In the genomic region with DNA sequence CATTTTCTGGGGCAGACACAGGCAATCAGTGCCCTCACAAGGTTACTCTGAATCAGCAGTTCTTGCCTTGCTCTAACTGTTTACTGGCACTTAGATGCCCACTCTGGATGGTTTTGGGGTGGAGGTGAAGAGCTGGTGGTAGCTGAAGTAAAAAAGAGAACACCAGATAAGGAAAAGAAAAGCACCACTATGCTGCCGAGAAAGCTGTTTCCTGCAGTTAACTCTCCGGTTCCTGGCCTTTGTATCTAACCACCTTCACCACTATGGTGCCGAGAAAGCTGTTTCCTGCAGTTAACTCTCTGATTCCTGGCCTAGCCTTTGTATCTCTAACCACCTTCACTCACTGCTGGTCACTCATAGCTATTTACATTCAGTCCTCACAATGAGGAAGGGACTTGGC, we compare ENCODE assay signal across 33 mouse cellular contexts. TPM values are rescaled to one million over a fixed set of nuclear protein-coding genes. Genes with fewer than 3 reads are reported as not detected.
DNase-seq lines count a peak whose midpoint lies in the region; ATAC-seq and TF ChIP-seq lines count a peak whose summit lies in the region.
"Had no signal": no experiment of that assay in that cellular context is flagged by ENCODE, and none has a peak within 500 bp of the region (broad histone marks: within the 10 kb centered on the region; RNA-seq: fewer than 3 reads in every experiment).

No protein-coding gene starts in this region.

- H3K4me1 ChIP-seq in liver, postnatal 0 days (ENCODE audit: insufficient read depth) = 0 out of 2 replicates have a peak, but pooled peaks cover 2% of the 10 kb centered on the region
- no peaks in the 10 kb centered on the region for H3K4me1 ChIP-seq in liver, embryonic 12.5 days
- H3K4me1 ChIP-seq: heart, embryonic 15.5 days; hindbrain, embryonic 12.5 days; intestine, embryonic 15.5 days; liver, embryonic 15.5 days; lung, embryonic 15.5 days; midbrain, embryonic 12.5 days; neural tube, embryonic 13.5 days had no signal

- H3K9ac ChIP-seq in liver, postnatal 0 days (replicated peaks) = no peak overlapping the region
- no peak overlapping the region for H3K9ac ChIP-seq in liver, embryonic 12.5 days
- H3K9ac ChIP-seq: heart, embryonic 15.5 days; hindbrain, embryonic 12.5 days; intestine, embryonic 15.5 days; liver, embryonic 15.5 days; lung, embryonic 15.5 days; midbrain, embryonic 12.5 days; neural tube, embryonic 13.5 days had no signal

- H3K4me2 ChIP-seq in liver, postnatal 0 days (ENCODE audit: low read depth, low read length) = no peak overlapping the region
- H3K4me2 ChIP-seq in liver, embryonic 12.5 days = no peak overlapping the region
- H3K4me2 ChIP-seq: heart, embryonic 15.5 days; hindbrain, embryonic 12.5 days; intestine, embryonic 15.5 days; liver, embryonic 15.5 days; lung, embryonic 15.5 days; midbrain, embryonic 12.5 days; neural tube, embryonic 13.5 days had no signal

- no peak for DNase-seq in liver, postnatal 0 days
- DNase-seq in thymus, postnatal 25 days = peak; percentile 3
- no peak for DNase-seq in thymus, postnatal 36 days
- DNase-seq in gastrocnemius, adult 18-20 months (ENCODE audit: low spot score) = no peak
- DNase-seq in layer of hippocampus, postnatal 10 days (ENCODE audit: low spot score in 2 of 2) = no peak
- DNase-seq: adrenal gland, postnatal 36 days; B cell, adult 2 months; cerebellum, adult 2 months; cerebellum, postnatal 14 days; gastrocnemius, postnatal 25 days; heart, adult 18-20 months; kidney, adult 2 months; kidney, postnatal 36 days; left cerebral cortex, postnatal 4 days; lung, postnatal 4 days; right cerebral cortex, postnatal 4 days; thymus, adult 18-20 months had no signal

- no peak for TF ChIP-seq CTCF in liver, postnatal 0 days (IDR thresholded peaks at IDR 0.05; ENCODE audit: low read depth)

- H3K4me3 ChIP-seq in liver, postnatal 0 days (ENCODE audit: low read depth, low read length) = no peak overlapping the region
- H3K4me3 ChIP-seq in liver, embryonic 12.5 days = no peak overlapping the region
- H3K4me3 ChIP-seq: heart, embryonic 15.5 days; hindbrain, embryonic 12.5 days; intestine, embryonic 15.5 days; layer of hippocampus, adult 2 months; liver, embryonic 15.5 days; lung, embryonic 15.5 days; midbrain, embryonic 12.5 days; myocyte; neural tube, embryonic 13.5 days had no signal

- no peak for ATAC-seq in liver, postnatal 0 days
- ATAC-seq in liver, embryonic 12.5 days = no peak
- ATAC-seq in common myeloid progenitor, adult 5-6 weeks (replicated peaks; ENCODE audit: low read depth, poor library complexity, severe bottlenecking) = peak; percentile 90
- ATAC-seq: forebrain, embryonic 14.5 days; hindbrain, postnatal 0 days; intestine, embryonic 15.5 days; Patski had no signal

- 22% methylated on average over 3 of the region's 3 CpGs for WGBS in liver, postnatal 0 days (ENCODE audit: insufficient replicate concordance)
- WGBS in liver, embryonic 12.5 days (ENCODE audit: insufficient replicate concordance) = 14% methylated on average over 3 of the region's 3 CpGs

- no peak overlapping the region for H3K27ac ChIP-seq in liver, postnatal 0 days (ENCODE audit: low read depth)
- no peak overlapping the region for H3K27ac ChIP-seq in liver, embryonic 12.5 days
- H3K27ac ChIP-seq: heart, embryonic 15.5 days; hindbrain, embryonic 12.5 days; hindbrain, postnatal 0 days; intestine, embryonic 15.5 days; layer of hippocampus, adult 2 months; liver, embryonic 15.5 days; lung, embryonic 15.5 days; midbrain, embryonic 12.5 days; neural tube, embryonic 13.5 days; stomach, postnatal 0 days had no signal

- peak; percentile 53; the same call in 1 of the 2 replicates for TF ChIP-seq EP300 in liver, postnatal 0 days (IDR thresholded peaks at IDR 0.05; ENCODE audit: low read depth)

- peaks cover 64% of the 10 kb centered on the region for H3K36me3 ChIP-seq in liver, postnatal 0 days (replicated peaks; ENCODE audit: insufficient read depth, low read length)
- peaks cover 96% of the 10 kb centered on the region for H3K36me3 ChIP-seq in liver, embryonic 12.5 days

- H3K9me3 ChIP-seq in liver, postnatal 0 days (ENCODE audit: low read length) = no peaks in the 10 kb centered on the region
- H3K9me3 ChIP-seq in liver, embryonic 12.5 days (replicated peaks) = no peaks in the 10 kb centered on the region
- H3K9me3 ChIP-seq: heart, embryonic 15.5 days; hindbrain, embryonic 12.5 days; intestine, embryonic 15.5 days; liver, embryonic 15.5 days; lung, embryonic 15.5 days; midbrain, embryonic 12.5 days; neural tube, embryonic 13.5 days had no signal

- no peaks in the 10 kb centered on the region for H3K27me3 ChIP-seq in liver, postnatal 0 days (ENCODE audit: insufficient read depth, low read length)
- no peaks in the 10 kb centered on the region for H3K27me3 ChIP-seq in liver, embryonic 12.5 days (replicated peaks)
- H3K27me3 ChIP-seq: CH12.LX; heart, embryonic 15.5 days; hindbrain, embryonic 12.5 days; intestine, embryonic 15.5 days; liver, embryonic 15.5 days; lung, embryonic 15.5 days; midbrain, embryonic 12.5 days; neural tube, embryonic 13.5 days; Patski had no signal

RNA-seq across cellular contexts. Expression of gene Zdhhc3, which starts 25.4 kb away (rescaled TPM):
- polyA plus RNA-seq in liver, postnatal 0 days (2015; fragmentation: Nextera tagmentation; extraction: Ambion mirVana) = 17.8 and 19.1 TPM in 2 replicates
- polyA plus RNA-seq in liver, embryonic 12.5 days (2016; fragmentation: Nextera tagmentation; extraction: Ambion mirVana) = 51.2 and 52.1 TPM in 2 replicates
- 43.1 and 45.2 TPM in 2 replicates for total RNA-seq in common myeloid progenitor, adult 5-6 weeks (2017)
- 10 to 100 TPM; 59.7 to 66.6 TPM for total RNA-seq in gastrocnemius, adult 18-20 months (2021)
- 10 to 100 TPM; 72.4 to 72.7 TPM for total RNA-seq in layer of hippocampus, postnatal 10 days (2021)

RNA-seq across cellular contexts. Expression of gene Exosc7, which starts 25.5 kb away (rescaled TPM):
- polyA plus RNA-seq in liver, postnatal 0 days (2015; fragmentation: Nextera tagmentation; extraction: Ambion mirVana) = 48.8 and 52.1 TPM in 2 replicates
- 116 and 123 TPM in 2 replicates for polyA plus RNA-seq in liver, embryonic 12.5 days (2016; fragmentation: Nextera tagmentation; extraction: Ambion mirVana)
- total RNA-seq in common myeloid progenitor, adult 5-6 weeks (2017) = 104 and 108 TPM in 2 replicates
- total RNA-seq in gastrocnemius, adult 18-20 months (2021) = 10 to 100 TPM; 18.7 to 20.3 TPM
- 10 to 100 TPM; 37.9 to 49.7 TPM for total RNA-seq in layer of hippocampus, postnatal 10 days (2021)

RNA-seq across cellular contexts. Expression of gene Tgm4, which starts 53.0 kb away (rescaled TPM):
- 0.13 and 0.15 TPM in 2 replicates for polyA plus RNA-seq in liver, postnatal 0 days (2015; fragmentation: Nextera tagmentation; extraction: Ambion mirVana)
- polyA plus RNA-seq in liver, embryonic 12.5 days (2016; fragmentation: Nextera tagmentation; extraction: Ambion mirVana) = 0.14 and 0.17 TPM in 2 replicates
- 0.09 TPM in 1 of 2 replicates, not detected in the other for total RNA-seq in common myeloid progenitor, adult 5-6 weeks (2017)
- under 1 TPM in 1 of 2 experiments, not detected in 1; 0.27 TPM for total RNA-seq in gastrocnemius, adult 18-20 months (2021)
- 1 to 10 TPM in 1 of 2 experiments, under 1 TPM in 1; 0.74 to 1.4 TPM for total RNA-seq in layer of hippocampus, postnatal 10 days (2021)
- total RNA-seq: heart, adult 18-20 months had no signal
- polyA plus RNA-seq: kidney, adult 2 months had no signal
